13 mouse cellular contexts compared by ENCODE assay signal in the genomic region with DNA sequence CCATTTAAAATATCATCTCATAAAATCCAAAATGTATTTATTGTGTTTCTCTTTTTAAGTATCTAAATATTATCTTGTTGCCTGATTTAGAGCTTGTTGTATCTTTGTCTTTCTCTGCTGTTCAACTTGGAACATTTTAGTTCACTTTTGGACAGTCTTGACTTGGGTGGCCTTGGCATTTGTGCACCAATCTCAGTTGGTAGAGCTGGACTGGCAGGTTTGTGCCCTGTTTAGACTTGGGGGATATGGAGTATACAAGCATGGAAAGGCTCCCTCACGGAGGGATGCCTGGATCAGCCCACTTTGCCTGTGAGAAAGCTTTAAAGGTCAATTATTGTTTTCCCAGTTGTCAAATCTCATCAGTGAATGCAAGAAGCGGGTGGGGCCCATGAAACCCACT. TPM values are rescaled to one million over a fixed set of nuclear protein-coding genes. Genes with fewer than 3 reads are reported as not detected.
"Had no signal": no experiment of that assay in that cellular context is flagged by ENCODE, and none has a peak within 500 bp of the region (broad histone marks: within the 10 kb centered on the region; RNA-seq: fewer than 3 reads in every experiment).

No protein-coding gene starts in this region.

- DNase-seq: liver, postnatal 0 days; lung, adult 2 months; lung, postnatal 14 days; lung, postnatal 36 days; right cerebral cortex, postnatal 25 days; right cerebral cortex, postnatal 4 days; spleen, adult 18-20 months; thymus, adult 18-20 months; thymus, postnatal 14 days; thymus, postnatal 36 days had no signal

RNA-seq across cellular contexts. Expression of a gene that starts 27.5 kb away (rescaled TPM):
- total RNA-seq: megakaryocyte progenitor cell, adult 5-6 weeks; monocyte, adult 5-6 weeks; neutrophil, adult 5-6 weeks had no signal
